Mouse (Mus musculus): ENCODE measurements at regions not wholly inside any gene's neighbourhood (a gene's known extent, or its start where the extent isn't known, plus 50 kb on each side); places are given as distances from the start of the nearest gene placed in this dataset.

- Histone ChIP-seq H3K4me1 (no peaks in the 10 kb centered on the region), H3K4me2 (no peak overlapping the region), H3K36me3 (no peaks in the 10 kb centered on the region), H3K27me3 (replicated peaks) (no peaks in the 10 kb centered on the region), H3K9ac (no peak overlapping the region), H3K4me3 (no peak overlapping the region), H3K9me3 (replicated peaks) (no peaks in the 10 kb centered on the region), H3K27ac (no peak overlapping the region)
- no peak for ATAC-seq
- 69% methylated on average over 13 of the region's 13 CpGs for WGBS (ENCODE audit: insufficient replicate concordance)
Measured at GRCm38 (mm10) chr1:128649490-128650178, 57.5 kb upstream of the Cxcr4 start.

GRCm38 (mm10) chr1:128643316-128643776, 51.3 kb upstream of the Cxcr4 start:
- no peaks in the 10 kb centered on the region for H3K9me3 ChIP-seq (replicated peaks)
- no peaks in the 10 kb centered on the region for H3K4me1 ChIP-seq
- H3K4me3 ChIP-seq: no peak overlapping the region
- no peak for ATAC-seq
- H3K27ac ChIP-seq: no peak overlapping the region
- H3K4me2 ChIP-seq: no peak overlapping the region
- H3K36me3 ChIP-seq: no peaks in the 10 kb centered on the region
- whole genome bisulfite sequencing (ENCODE audit: insufficient replicate concordance): 40% methylated on average over 4 of the region's 4 CpGs
- no peak overlapping the region for H3K9ac ChIP-seq
- H3K27me3 ChIP-seq (replicated peaks): no peaks in the 10 kb centered on the region

GRCm38 (mm10) chr1:128642212-128642611, 50.1 kb upstream of the Cxcr4 start:
- H3K4me2 ChIP-seq: no peak overlapping the region
- H3K9me3 ChIP-seq (replicated peaks): no peaks in the 10 kb centered on the region
- no peaks in the 10 kb centered on the region for H3K4me1 ChIP-seq
- H3K27me3 ChIP-seq (replicated peaks): no peaks in the 10 kb centered on the region
- no peak overlapping the region for H3K4me3 ChIP-seq
- WGBS (ENCODE audit: insufficient replicate concordance): 59% methylated on average over 2 of the region's 2 CpGs
- H3K36me3 ChIP-seq: no peaks in the 10 kb centered on the region
- no peak overlapping the region for H3K27ac ChIP-seq
- no peak overlapping the region for H3K9ac ChIP-seq
- no peak for ATAC-seq

All from liver, embryonic 12.5 days (tissue).